11 mouse cellular contexts compared by ENCODE assay signal in the genomic region with DNA sequence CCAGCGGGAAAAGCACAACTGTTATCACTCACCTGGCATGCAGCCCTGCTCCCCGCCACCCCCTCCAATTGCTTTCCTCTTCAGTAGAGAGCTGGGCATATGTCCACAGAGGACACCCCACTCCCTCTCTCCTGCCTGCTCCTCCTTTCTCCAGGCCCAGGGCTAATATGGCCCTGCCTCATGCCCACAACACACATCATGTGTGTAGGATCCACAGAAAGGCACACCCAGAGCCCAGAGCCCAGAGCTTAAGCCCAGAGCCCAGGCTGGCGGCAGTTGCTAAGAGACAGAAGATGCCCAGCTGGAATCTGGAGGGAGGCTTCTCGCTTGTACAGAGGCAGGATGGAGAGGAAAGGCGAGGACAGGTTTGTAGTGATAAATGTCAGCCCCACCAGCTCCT. TPM values are rescaled to one million over a fixed set of nuclear protein-coding genes. Genes with fewer than 3 reads are reported as not detected.
A peak's percentile ranks its signal among the peaks of the same experiment; 100 is the strongest.
DNase-seq lines count a peak whose midpoint lies in the region; ATAC-seq lines count a peak whose summit lies in the region.
"Had no signal": no experiment of that assay in that cellular context is flagged by ENCODE, and none has a peak within 500 bp of the region (broad histone marks: within the 10 kb centered on the region; RNA-seq: fewer than 3 reads in every experiment).

No protein-coding gene starts in this region.

- peak overlapping the region; percentile 57; the same call in 1 of the 2 replicates for H3K27ac ChIP-seq in forebrain, embryonic 12.5 days
- H3K27ac ChIP-seq in neural tube, embryonic 14.5 days (ENCODE audit: low read depth, low read length), result peak overlapping the region; percentile 74

- intact Hi-C loops in left cerebral cortex, postnatal 14 days (cut with DNase I), result no loop called here

- H3K4me1 ChIP-seq in forebrain, embryonic 12.5 days, result peaks cover 76% of the 10 kb centered on the region
- peaks cover 67% of the 10 kb centered on the region for H3K4me1 ChIP-seq in neural tube, embryonic 14.5 days (ENCODE audit: control insufficient read depth, insufficient read depth, low read length)

- H3K9ac ChIP-seq in forebrain, embryonic 12.5 days, result no peak overlapping the region
- no peak overlapping the region; the same call in 1 of the 2 replicates for H3K9ac ChIP-seq in neural tube, embryonic 14.5 days (replicated peaks; ENCODE audit: low read depth, low read length)

- peak; percentile 80 for DNase-seq in embryo, embryonic 10.5 days (ENCODE audit: low spot score)
- DNase-seq in left cerebral cortex, postnatal 14 days (ENCODE audit: low spot score in 2 of 2), result peak; percentile 56 to 64
- no peak for DNase-seq in lung, postnatal 14 days
- DNase-seq in cerebellum, adult 11 months, result no peak
- DNase-seq in lung, postnatal 4 days, result no peak
- DNase-seq: cerebellum, adult 8-10 months; gastrocnemius, postnatal 25 days; thymus, adult 2 months had no signal

- no peak for ATAC-seq in forebrain, embryonic 12.5 days (ENCODE audit: low FRiP score)
- ATAC-seq in neural tube, embryonic 14.5 days (ENCODE audit: low read depth), result peak; percentile 61

- 38% methylated on average over 5 of the region's 5 CpGs for WGBS in forebrain, embryonic 12.5 days
- WGBS in neural tube, embryonic 14.5 days, result 12% methylated on average over 5 of the region's 5 CpGs

- no peak overlapping the region for H3K4me2 ChIP-seq in forebrain, embryonic 12.5 days
- no peak overlapping the region for H3K4me2 ChIP-seq in neural tube, embryonic 14.5 days (ENCODE audit: low read depth, low read length)

- H3K36me3 ChIP-seq in forebrain, embryonic 12.5 days (replicated peaks), result no peaks in the 10 kb centered on the region
- H3K36me3 ChIP-seq in neural tube, embryonic 14.5 days (ENCODE audit: control insufficient read depth, insufficient read depth, low read length), result no peaks in the 10 kb centered on the region

- H3K27me3 ChIP-seq in forebrain, embryonic 12.5 days, result 0 out of 2 replicates have a peak, but pooled peaks cover 7% of the 10 kb centered on the region
- H3K27me3 ChIP-seq in neural tube, embryonic 14.5 days (ENCODE audit: control insufficient read depth, insufficient read depth, low read length), result no peaks in the 10 kb centered on the region

- no peaks in the 10 kb centered on the region for H3K9me3 ChIP-seq in forebrain, embryonic 12.5 days
- no peaks in the 10 kb centered on the region for H3K9me3 ChIP-seq in neural tube, embryonic 14.5 days (ENCODE audit: control insufficient read depth, low read length)

- H3K4me3 ChIP-seq in forebrain, embryonic 12.5 days (replicated peaks), result no peak overlapping the region
- no peak overlapping the region for H3K4me3 ChIP-seq in neural tube, embryonic 14.5 days (ENCODE audit: low read depth, low read length)

RNA-seq across cellular contexts. Expression of a gene that starts 49.7 kb away (rescaled TPM):
- 11.0 and 14.0 TPM in 2 replicates for polyA plus RNA-seq in forebrain, embryonic 12.5 days (2016; fragmentation: Nextera tagmentation; extraction: Ambion mirVana)
- 10 to 100 TPM; 40.9 to 55.5 TPM for total RNA-seq in left cerebral cortex, postnatal 14 days (2021)
- 38.5 and 53.5 TPM in 2 replicates for polyA plus RNA-seq in neural tube, embryonic 14.5 days (2014; fragmentation: Nextera tagmentation; extraction: Ambion mirVana)
- total RNA-seq: hematopoietic stem cell, adult 5-6 weeks had no signal

Comparison
In these comparisons a context has a peak if more than half of its experiments do, and no peak if none do; other contexts are left out.
1. DNase-seq: peak in embryo, embryonic 10.5 days (single experiment) and left cerebral cortex, postnatal 14 days (2 of 2); none in lung, postnatal 14 days (single experiment), cerebellum, adult 11 months (single experiment) and lung, postnatal 4 days (0 of 2).